ENCODE assay signal across 21 mouse cellular contexts in genomic region chr11:118883143-118883542, GRCm38 (mm10). TPM values are rescaled to one million over a fixed set of nuclear protein-coding genes. Genes with fewer than 3 reads are reported as not detected.
DNase-seq lines count a peak whose midpoint lies in the region; ATAC-seq and TF ChIP-seq lines count a peak whose summit lies in the region.
"Had no signal": no experiment of that assay in that cellular context is flagged by ENCODE, and none has a peak within 500 bp of the region (broad histone marks: within the 10 kb centered on the region; RNA-seq: fewer than 3 reads in every experiment).

No protein-coding gene starts in this region.

- H3K27ac ChIP-seq in heart, embryonic 11.5 days (ENCODE audit: low read depth, low read length), result no peak overlapping the region
- H3K27ac ChIP-seq in layer of hippocampus, adult 2 months, result peak overlapping the region; percentile 89
- H3K27ac ChIP-seq: embryonic facial prominence, embryonic 12.5 days; gastrocnemius, adult 2 months; heart, adult 2 months; liver, embryonic 15.5 days had no signal

- peak; percentile 23 to 30 for DNase-seq in heart, adult 18-20 months
- DNase-seq in layer of hippocampus, adult 2 months (ENCODE audit: low spot score in 2 of 2), result no peak
- DNase-seq in layer of hippocampus, adult 18-20 months (ENCODE audit: low spot score in 2 of 2), result no peak
- peak; percentile 99 for DNase-seq in cerebellum, adult 11-12 months
- peak; percentile 95 to 96 for DNase-seq in cerebellum, postnatal 25 days
- DNase-seq in c-Kit-positive CD71-positive TER-119-positive erythroid progenitor cells, embryonic 14.5 days (ENCODE audit: low spot score), result no peak
- no peak for DNase-seq in gastrocnemius, adult 8-10 months (ENCODE audit: low spot score in 2 of 2)
- DNase-seq: gastrocnemius, adult 2 months; kidney, postnatal 10 days; lung, postnatal 14 days; right cerebral cortex, postnatal 25 days; thymus, postnatal 25 days had no signal

- no peak for ATAC-seq in heart, embryonic 11.5 days (replicated peaks; ENCODE audit: insufficient number of reproducible peaks, low FRiP score, low TSS enrichment)
- ATAC-seq: intestine, postnatal 0 days had no signal

- H3K27me3 ChIP-seq in heart, embryonic 11.5 days (ENCODE audit: control insufficient read depth, insufficient read depth, low read length), result no peaks in the 10 kb centered on the region; the same call in 1 of the 2 replicates
- H3K27me3 ChIP-seq: embryonic facial prominence, embryonic 12.5 days had no signal

- no peak for TF ChIP-seq CTCF in layer of hippocampus, adult 2 months (conservative IDR thresholded peaks at IDR 0.05)

- WGBS in heart, embryonic 11.5 days (ENCODE audit: insufficient replicate concordance), result 66% methylated on average over 9 of the region's 9 CpGs

- H3K36me3 ChIP-seq in heart, embryonic 11.5 days (ENCODE audit: control insufficient read depth, insufficient read depth, low read length), result no peaks in the 10 kb centered on the region
- H3K36me3 ChIP-seq: embryonic facial prominence, embryonic 12.5 days; liver, embryonic 15.5 days had no signal

- no peaks in the 10 kb centered on the region for H3K9me3 ChIP-seq in heart, embryonic 11.5 days (replicated peaks; ENCODE audit: control insufficient read depth, low read length)
- H3K9me3 ChIP-seq: embryonic facial prominence, embryonic 12.5 days; liver, embryonic 15.5 days had no signal

- H3K4me2 ChIP-seq in heart, embryonic 11.5 days, result no peak overlapping the region
- H3K4me2 ChIP-seq: embryonic facial prominence, embryonic 12.5 days; liver, embryonic 15.5 days had no signal

- no peak overlapping the region for H3K4me3 ChIP-seq in heart, embryonic 11.5 days (ENCODE audit: low read depth, low read length)
- H3K4me3 ChIP-seq in layer of hippocampus, adult 2 months, result no peak overlapping the region
- H3K4me3 ChIP-seq: embryonic facial prominence, embryonic 12.5 days; gastrocnemius, adult 2 months; heart, adult 2 months; liver, embryonic 15.5 days; megakaryocyte, embryonic 14.5 days had no signal

- no peak overlapping the region for H3K9ac ChIP-seq in heart, embryonic 11.5 days (ENCODE audit: low read depth, low read length)
- H3K9ac ChIP-seq: embryonic facial prominence, embryonic 12.5 days; liver, embryonic 15.5 days had no signal

- H3K4me1 ChIP-seq in heart, embryonic 11.5 days (ENCODE audit: control insufficient read depth, insufficient read depth, low read length), result no peaks in the 10 kb centered on the region
- H3K4me1 ChIP-seq: liver, embryonic 15.5 days had no signal

RNA-seq across cellular contexts. Expression of gene Rbfox3, which starts 28.3 kb away (rescaled TPM):
- under 1 TPM in 1 of 2 experiments, not detected in 1; 0.10 TPM for total RNA-seq in heart, adult 18-20 months (2021)
- 0.69 and 1.4 TPM in 2 replicates for polyA plus RNA-seq in heart, embryonic 11.5 days (2014; fragmentation: Nextera tagmentation; extraction: Ambion mirVana)
- total RNA-seq in layer of hippocampus, adult 2 months (2021), result 100 to 1,000 TPM; 276 to 303 TPM
- total RNA-seq in layer of hippocampus, adult 18-20 months (2021), result 100 to 1,000 TPM; 264 to 275 TPM
- under 1 TPM in 1 of 4 experiments, not detected in 3; 0.20 TPM for total RNA-seq in gastrocnemius, adult 8-10 months (2022)
- total RNA-seq: hematopoietic stem cell, adult 5-6 weeks; MEL; monocyte, adult 5-6 weeks had no signal
- polyA plus RNA-seq: heart, adult 2 months had no signal

Comparison
In these comparisons a context has a peak if more than half of its experiments do, and no peak if none do; other contexts are left out.
1. DNase-seq: peak in heart, adult 18-20 months (2 of 2), cerebellum, adult 11-12 months (single experiment) and cerebellum, postnatal 25 days (2 of 2); none in layer of hippocampus, adult 2 months (0 of 2), layer of hippocampus, adult 18-20 months (0 of 2), c-Kit-positive CD71-positive TER-119-positive erythroid progenitor cells, embryonic 14.5 days (single experiment) and gastrocnemius, adult 8-10 months (0 of 2).
2. RNA of gene Rbfox3, which starts 28.3 kb away (total RNA-seq): 276 to 303 TPM in layer of hippocampus, adult 2 months and 264 to 275 TPM in layer of hippocampus, adult 18-20 months; 0.20 TPM in gastrocnemius, adult 8-10 months and 0.10 TPM in heart, adult 18-20 months; every median in the first group is over 100 times any median in the second.